Mouse (Mus musculus) kidney, postnatal 14 days (tissue): ENCODE measurements around the gene Cyp2j12.
"Not testable (repeated sequence)": the region's sequence is repeated elsewhere in the genome, so short reads cannot be mapped to it uniquely, and the experiment has no call there.

Experiments
- DNase-seq: peaks from one replicate; pipeline ENCODE4 v3.0.0; 2022; ENCODE audit warnings: mixed read lengths

The Cyp2j12 gene

DNA sequence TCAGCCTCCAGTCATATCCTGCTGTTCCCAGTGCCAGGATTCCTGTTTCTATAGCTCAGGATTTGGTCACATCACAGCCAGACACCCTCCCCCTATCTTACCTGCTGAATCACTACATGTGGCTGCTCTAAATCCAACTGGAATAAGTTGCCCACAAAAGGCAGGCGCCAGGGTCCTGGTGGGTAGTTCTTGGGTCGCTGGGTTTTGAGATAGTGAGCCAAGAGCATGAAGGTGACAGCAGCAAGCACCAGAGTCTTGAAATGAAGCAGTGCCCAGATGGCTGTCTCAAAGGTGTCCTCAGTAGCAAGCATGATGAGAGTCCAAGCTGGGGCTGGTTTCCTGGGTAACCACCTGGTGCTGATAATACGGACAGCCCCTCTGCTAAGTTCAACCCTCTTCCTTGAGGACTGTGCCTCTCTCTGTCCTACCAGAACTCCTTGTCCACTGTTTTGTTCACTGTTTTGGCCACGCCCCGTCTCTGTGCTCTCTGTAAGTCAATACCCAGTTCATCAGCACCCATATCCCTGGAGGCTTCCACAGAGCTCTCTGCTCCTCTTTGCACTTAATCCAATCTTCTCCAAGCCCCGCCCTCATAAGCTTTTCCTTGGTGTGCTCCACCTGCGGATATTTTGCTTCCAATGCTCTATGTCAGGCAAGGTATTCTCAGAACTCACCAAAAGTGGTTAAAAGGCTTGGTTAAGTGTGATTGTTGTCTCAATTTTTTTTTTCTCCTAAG, at the start of gene Cyp2j12:
Cyp2j12 (minus strand) TSS at position 421 of the 736 bp plus-strand sequence.
- no peak for DNase-seq

DNA sequence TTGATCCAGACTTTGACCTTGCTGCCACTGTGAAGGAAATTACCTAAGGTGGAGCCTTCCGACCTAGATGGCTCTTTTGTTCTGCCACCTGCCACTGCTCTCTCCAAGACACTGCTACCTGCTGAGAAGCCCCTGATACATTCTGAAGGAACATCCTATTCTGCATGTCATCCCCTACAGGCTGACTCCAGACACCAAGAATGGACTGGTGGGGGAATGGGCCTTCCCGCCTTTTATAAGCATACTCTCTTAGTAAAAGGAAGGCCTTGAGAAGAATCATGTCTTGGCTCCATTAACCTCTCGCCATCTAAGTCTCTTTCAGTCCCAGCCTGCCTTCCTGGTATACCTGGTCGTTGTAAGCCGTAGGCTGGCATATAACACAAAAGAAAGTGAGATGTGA, 48.4 kb upstream of the Cyp2j12 start:
- not testable (repeated sequence) for DNase-seq

DNA sequence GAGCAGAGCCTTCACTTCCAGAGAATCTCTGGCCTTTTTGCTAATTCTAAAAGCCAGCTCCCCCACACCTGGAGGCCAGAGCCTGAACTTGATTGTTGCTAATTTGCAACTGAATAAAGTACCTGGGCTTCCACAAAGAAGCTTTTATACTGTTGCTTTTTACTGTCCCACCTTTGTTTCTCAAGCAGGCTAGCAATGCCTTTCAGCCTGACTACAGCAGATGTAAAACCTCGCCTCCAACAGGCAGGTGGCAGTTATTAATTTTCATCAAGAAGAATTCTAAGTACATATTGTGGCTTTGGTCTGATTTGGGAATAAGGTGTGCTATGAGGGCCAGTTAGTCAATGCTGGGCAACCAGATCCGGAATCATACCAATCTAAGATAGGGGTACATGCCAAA, 47.7 kb upstream of the Cyp2j12 start:
- DNase-seq: not testable (repeated sequence)

DNA sequence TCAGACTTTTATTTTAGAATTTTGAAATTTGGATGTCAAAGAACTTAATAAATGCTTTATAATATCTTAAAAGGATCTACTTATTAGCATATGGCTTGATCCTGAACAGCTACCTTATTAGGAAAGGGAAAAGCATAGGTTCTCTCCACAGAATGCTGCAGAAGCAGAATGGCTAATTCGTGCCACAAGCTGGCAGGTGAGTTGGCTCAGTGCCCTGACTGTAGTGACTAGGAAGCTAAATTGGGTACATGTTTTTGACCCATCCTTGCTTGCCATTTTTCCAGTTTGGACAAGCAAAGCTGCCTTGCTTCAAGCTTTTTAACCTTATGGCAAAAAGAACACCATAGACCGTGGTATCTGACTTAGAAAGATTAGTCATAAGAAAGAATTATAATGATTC, 47.2 kb upstream of the Cyp2j12 start:
- DNase-seq: not testable (repeated sequence)

DNA sequence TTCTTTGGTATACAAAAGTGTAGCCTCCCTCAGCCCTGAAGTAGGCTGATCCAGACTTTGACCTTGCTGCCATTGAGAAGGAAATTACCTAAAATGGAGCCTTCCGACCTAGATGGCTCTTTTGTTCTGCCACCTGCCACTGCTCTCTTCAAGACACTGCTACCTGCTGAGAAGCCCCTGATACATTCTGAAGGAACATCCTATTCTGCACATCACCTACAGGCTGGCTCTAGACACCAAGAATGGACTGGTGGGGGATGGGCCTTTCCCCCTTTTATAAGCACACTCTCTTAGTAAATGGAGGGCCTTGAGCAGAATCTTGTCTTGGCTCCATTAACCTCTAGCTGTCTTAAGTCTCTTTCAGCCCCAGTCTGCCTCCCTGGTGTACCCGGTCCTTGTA, 43.8 kb upstream of the Cyp2j12 start:
- not testable (repeated sequence) for DNase-seq

DNA sequence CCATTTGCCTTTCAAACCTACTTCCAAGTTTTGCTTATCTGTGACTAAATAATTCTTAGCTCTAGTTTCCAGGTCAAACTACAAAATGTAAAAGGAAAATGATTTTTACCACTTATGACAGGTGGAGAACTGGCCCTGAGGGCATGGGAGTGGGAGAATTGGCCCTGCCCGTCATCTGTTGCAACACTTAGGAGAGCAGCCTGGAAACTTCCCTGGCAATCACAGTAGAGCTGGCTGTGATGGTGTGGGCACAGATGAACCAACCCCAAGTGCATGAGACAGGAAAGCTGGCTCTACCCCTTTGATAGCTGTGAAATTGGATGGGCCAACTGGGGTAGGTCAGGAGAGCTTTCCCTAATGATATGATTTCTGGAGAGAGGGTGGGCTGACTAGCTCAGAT, 21.9 kb upstream of the Cyp2j12 start:
- DNase-seq: no peak

DNA sequence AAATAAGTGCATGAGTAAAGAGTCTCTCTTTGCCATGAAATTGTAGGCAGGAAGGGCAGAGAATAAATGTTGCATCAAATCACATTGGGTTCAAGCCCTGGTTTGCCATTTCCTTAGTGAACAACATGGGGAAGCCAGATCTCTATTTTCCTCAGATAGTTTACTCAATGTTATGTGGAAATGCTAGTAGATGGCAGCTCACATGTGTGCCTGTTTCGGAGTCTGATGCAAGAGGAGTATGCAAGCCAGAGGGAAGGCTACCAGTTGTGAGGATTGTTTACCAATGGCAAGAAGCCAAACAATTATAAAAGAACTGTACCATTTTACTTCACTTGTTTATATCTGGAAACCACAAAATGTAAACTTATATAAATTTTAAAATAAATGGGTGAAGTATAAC, 20.6 kb upstream of the Cyp2j12 start:
- no peak for DNase-seq

DNA sequence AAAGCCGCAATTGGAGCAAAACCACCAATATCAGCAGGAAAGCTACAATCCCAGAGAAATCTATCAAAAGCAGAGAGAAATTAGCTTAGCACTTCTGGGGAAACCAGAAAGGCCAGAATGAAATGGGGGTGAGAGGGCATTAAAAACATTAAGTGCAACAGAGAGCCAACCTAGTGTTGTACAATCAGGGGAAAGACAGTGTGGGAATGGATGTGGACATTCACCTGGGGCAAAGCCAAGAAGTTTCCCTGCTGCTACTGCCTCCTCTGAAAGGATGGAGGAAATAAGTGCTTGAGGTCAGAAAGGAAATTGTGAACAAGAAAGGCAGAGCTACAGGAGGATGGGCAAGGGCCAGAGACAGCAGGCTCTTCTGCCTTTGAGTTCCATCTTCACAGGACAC, 1.7 kb downstream of the Cyp2j12 start:
- DNase-seq: no peak

DNA sequence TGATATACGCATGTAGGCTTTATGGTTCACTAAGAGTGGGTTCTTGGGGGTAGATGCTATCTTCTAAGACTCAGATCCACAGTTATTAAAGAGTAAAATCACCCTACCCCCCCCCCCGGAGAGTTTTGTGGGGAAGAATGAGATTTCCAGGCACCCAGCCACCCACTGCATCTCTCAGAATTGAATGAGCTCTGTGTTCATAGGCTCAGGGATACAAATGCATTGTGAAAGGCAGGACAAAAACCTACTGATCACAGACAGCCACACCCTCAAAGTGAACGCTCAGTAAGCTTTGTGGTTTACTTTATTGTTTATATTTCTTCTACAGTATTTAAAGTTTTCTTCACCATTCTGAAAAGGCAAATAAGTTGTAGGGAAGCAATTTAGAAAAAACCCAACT, 6.7 kb downstream of the Cyp2j12 start:
- no peak for DNase-seq

DNA sequence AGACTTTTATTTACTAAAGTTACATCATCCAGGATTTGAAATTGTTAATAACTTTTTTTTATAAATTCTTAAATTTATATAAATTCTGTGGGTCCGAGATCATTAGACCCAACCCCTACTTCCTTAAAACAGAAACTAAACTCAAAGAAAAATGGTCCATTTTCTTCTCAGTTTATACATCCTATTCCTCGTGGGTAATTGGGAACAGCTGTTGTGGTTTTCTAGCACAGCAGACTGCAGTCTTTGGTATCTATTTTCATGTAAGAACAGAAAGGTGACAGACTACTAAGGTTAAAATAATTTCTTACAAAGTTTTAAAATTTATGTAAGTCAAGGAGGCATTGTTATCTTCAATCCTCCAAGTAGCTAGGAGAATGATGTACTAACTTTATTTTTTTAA, 44.1 kb downstream of the Cyp2j12 start:
- no peak for DNase-seq

DNA sequence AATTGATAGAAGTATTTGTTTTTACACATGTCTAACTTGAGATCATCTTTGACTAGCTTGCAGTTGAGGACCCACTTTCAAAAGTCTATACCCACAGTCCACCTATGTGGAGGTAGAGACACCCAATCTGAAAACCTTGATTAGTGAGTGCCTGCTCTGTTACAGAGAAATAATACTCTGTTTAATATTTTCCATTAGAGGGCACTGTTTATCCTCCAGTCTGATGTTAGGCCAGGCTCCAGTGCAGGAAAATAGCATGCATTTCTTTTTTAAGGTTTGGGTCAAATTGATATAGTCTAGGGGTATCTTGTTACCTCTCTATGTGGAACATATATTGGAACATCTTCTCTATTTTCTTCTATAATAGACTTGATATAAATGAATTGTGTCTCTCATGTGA, 49.1 kb downstream of the Cyp2j12 start:
- no peak for DNase-seq

DNA sequence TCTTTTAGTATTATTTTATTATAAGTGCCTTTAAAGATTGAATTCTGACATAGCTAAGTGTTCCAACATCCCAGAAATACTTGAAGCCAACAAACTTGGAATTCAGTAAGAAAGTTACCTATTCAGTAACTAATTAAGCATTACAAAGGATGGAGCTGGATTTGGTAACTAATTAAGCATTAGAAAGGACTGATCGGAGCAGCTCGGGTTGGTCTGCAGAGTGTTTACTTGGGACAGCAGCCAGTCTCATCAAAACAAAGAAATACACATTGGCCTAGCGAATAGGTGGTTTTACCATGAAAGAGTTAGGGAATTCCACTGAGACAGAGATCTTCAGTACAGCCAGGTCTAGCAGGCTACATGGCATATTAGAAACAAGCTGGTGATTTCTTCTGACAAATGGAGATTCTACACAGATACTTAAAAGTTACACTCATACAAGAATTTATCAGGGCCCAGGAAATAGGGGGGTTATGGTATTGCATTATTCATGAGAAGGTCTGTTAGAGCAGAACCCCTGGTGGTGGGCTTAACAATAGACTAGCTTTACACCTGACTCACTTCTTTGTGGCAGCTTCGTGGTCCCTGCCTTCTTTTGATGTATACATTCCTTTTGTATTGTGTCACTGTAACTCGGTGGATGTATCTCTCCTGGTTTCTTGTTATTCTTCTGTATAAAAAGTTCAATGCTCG, 51.5 kb downstream of the Cyp2j12 start:
- peak; percentile 5 for DNase-seq

DNA sequence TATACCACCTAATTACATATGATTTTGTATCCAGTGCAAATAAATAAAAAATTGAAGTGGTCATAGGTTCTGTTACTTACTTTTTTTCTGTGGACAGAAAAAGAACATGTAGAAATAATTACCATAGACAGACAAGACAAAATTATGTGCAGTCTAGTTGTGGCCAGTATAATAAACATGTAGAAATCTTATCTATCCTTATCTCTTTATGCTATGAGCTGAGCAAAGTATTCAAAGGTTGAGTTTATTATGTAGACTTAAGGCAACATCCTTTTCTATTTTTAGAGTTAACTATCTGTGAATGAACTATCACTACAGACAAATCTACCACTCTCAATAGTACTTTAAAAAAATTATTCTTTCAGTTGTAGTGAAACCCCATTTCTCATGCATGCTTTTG, 62.6 kb downstream of the Cyp2j12 start:
- no peak for DNase-seq

DNA sequence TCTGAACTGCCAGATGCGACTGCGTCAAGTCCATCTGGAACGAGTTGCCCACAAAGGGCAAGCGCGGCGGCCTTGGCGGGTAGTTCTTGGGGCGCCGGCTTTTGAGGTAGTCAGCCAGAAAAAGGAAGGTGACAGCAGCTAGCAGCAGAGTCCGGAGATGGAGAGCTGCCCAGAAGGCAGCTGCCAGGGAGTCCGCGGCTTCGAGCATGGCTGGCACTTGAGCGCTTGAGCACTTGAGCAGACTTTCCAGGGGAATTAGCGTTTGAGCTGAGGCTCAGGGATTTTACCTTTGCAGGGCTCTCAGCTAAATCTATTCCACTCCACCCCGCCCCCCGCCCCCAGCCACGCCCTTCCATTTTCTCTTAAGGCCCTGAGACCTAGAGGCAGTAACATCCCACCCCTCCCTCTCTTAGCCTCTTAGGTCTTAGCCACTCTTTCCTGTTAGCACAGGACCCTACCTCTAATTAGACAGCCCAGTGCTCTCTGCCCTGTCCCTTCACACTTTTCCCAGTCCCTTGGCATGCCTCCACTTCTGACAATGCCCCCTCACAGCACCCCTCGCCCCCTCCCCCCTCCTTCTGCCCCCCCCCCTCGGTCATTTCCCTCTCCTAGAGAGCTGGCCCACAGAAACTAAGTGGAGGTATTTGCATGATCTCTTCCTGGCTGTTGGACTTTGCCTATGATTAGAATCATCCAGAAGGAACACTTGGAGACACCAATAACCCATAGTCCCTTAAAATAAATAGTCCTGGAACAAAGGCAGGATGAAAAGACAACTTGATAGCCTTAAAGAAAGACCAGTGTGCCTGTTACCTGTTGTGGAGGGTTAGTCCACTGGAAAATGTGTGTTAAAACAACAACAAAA, 63.5 kb downstream of the Cyp2j12 start, which contains the start of gene Cyp2j13:
Cyp2j13 (minus strand) TSS at position 286 of the 865 bp plus-strand sequence.
- DNase-seq: peak; percentile 29

DNA sequence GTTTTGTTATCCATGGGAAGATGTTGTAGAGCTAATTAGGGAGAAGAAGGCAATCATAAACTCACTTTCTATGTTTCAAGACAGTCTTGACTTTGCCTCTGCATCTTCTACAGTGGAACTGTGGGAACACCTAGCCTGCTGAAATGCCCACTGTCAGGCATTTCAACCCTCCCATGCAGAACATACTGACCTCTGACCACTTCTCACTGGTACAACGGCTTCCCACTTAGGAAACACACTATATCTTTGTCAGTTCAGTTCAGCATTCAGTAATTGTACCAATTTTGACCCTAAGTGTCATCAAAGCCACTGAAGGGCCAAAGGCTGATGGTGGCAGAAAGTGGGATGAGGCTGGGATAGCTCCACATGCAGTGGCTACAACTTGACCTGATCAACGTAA, 78.9 kb downstream of the Cyp2j12 start:
- no peak for DNase-seq

DNA sequence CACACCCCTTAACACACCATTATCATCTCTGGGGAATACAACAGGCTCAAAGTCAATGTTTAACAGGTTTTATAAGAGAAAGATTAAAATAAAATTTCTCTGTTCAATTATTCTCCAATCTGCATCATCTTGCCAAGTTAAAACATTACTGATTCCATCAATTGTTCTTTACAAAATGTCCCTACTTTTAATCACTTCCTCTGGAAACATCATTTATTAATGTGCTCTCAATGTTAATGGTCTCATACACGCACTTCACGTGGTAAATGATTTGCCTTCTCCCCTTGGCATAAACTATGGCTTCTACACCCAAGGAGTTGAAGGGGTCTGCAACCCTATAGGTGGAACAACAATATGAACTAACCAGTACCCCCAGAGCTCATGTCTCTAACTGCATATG, 80.8 kb downstream of the Cyp2j12 start:
- DNase-seq: no peak
